Mouse (Mus musculus) C2C12 (cell line): Measurements from ENCODE around the gene Lmln.
"Not testable (repeated sequence)": the region's sequence is repeated elsewhere in the genome, so short reads cannot be mapped to it uniquely, and the experiment has no call there.

Experiments used
- CEBPB ChIP-seq: IDR thresholded peaks from one replicate; pipeline ENCODE4 v1.6.1; 2011; ENCODE audit warnings: low read depth, mild to moderate bottlenecking, control low read depth, moderate library complexity
- CTCF ChIP-seq: IDR thresholded peaks from one replicate; pipeline ENCODE4 v1.5.1; 2011; ENCODE audit not compliant: control insufficient read depth, insufficient read depth, insufficient read length
- FOSL1 ChIP-seq: IDR thresholded peaks from one replicate; pipeline ENCODE4 v1.8.0; 2011; ENCODE audit warnings: mild to moderate bottlenecking, low read length; ENCODE audit not compliant: poor library complexity, insufficient read depth, severe bottlenecking
- MAX ChIP-seq: IDR thresholded peaks from one replicate; pipeline ENCODE4 v1.6.1; 2011; ENCODE audit warnings: mild to moderate bottlenecking, control low read depth
- MYOD1 ChIP-seq: IDR thresholded peaks from one replicate; pipeline ENCODE4 v1.6.1; 2011; ENCODE audit warnings: low read depth; ENCODE audit not compliant: control insufficient read depth, insufficient read length
- MYOG ChIP-seq: IDR thresholded peaks from one replicate; pipeline ENCODE4 v1.6.1; 2011; ENCODE audit not compliant: control insufficient read depth, insufficient read length; ENCODE audit errors: extremely low read depth

DNA sequence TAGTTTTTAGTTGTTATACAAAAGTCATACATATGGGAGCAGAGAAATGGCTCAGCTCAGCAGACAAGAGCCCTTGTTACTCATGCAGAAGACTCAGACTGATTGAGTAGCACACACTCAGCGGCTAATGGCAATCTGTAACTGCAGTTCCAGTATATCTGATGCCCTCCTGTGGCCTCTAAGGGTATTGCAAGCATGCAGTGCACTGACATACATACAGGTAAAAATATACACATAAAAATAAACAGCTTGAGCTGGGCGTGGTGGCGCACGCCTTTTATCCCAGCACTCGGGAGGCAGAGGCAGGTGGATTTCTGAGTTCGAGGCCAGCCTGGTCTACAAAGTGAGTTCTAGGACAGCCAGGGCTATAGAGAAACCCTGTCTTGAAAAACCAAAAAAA lies 104.0 kb downstream of the Lmln start:
- not testable (repeated sequence) for TF ChIP-seq CTCF, MYOD1, MYOG, CEBPB, MAX, FOSL1
